Mouse (Mus musculus) heart, embryonic 12.5 days (tissue): ENCODE data around the gene Afg1l. TPM values are rescaled to one million over a fixed set of nuclear protein-coding genes. Genes with fewer than 3 reads are reported as not detected.

ENCODE experiments used
- ATAC-seq: fragments of 200-750 bp; cut with Nextera tagmentation; 2 replicates; pipeline ENCODE4 v1.8.0; 2017; ENCODE audit warnings: moderate TSS enrichment, moderate library complexity; ENCODE audit not compliant: insufficient number of reproducible peaks, low FRiP score
- H3K27ac ChIP-seq: fragments of 300-500 bp; sonication (generic); 2 replicates; pipeline ENCODE4 v1.5.1; 2016; ENCODE audit warnings: mild to moderate bottlenecking, moderate library complexity; ENCODE audit not compliant: poor library complexity, severe bottlenecking
- H3K27me3 ChIP-seq: fragments of 300-500 bp; sonication (generic); replicated peaks from 2 replicates; pipeline ENCODE4 v1.6.1; 2016; ENCODE audit warnings: mild to moderate bottlenecking, moderate library complexity
- H3K36me3 ChIP-seq: fragments of 300-500 bp; sonication (generic); 2 replicates; pipeline ENCODE4 v1.6.1; 2016; ENCODE audit warnings: mild to moderate bottlenecking, moderate library complexity
- H3K4me1 ChIP-seq: fragments of 300-500 bp; sonication (generic); replicated peaks from 2 replicates; pipeline ENCODE4 v1.6.1; 2016; ENCODE audit warnings: mild to moderate bottlenecking
- H3K4me2 ChIP-seq: fragments of 300-500 bp; sonication (generic); 2 replicates; pipeline ENCODE4 v1.6.1; 2016; ENCODE audit warnings: mild to moderate bottlenecking, moderate library complexity
- H3K4me3 ChIP-seq: fragments of 300-500 bp; sonication (generic); 2 replicates; pipeline ENCODE4 v1.5.1; 2016; ENCODE audit warnings: mild to moderate bottlenecking
- H3K9ac ChIP-seq: fragments of 300-500 bp; sonication (generic); 2 replicates; pipeline ENCODE4 v1.6.1; 2016; ENCODE audit warnings: mild to moderate bottlenecking, moderate library complexity
- H3K9me3 ChIP-seq: fragments of 300-500 bp; sonication (generic); replicated peaks from 2 replicates; pipeline ENCODE4 v1.6.1; 2016; ENCODE audit warnings: mild to moderate bottlenecking, moderate library complexity
- WGBS: fragments of 180-500 bp; shearing (Covaris S2); methylation state at CpG from one replicate; pipeline ENCODE4 v1.1.7; 2016; 5-methylcytosine and 5-hydroxymethylcytosine counted together
- polyA plus RNA-seq: library from polyadenylated mRNA; unstranded; fragments of >200 nt; fragmentation: Nextera tagmentation; extraction: Ambion mirVana; gene quantifications from 2 replicates; pipeline ENCODE4 v1.2.1, GENCODE M21; 2016

The Afg1l gene
- polyA plus RNA-seq, 1 experiment from 2014 or later, result 13.5 TPM

DNA sequence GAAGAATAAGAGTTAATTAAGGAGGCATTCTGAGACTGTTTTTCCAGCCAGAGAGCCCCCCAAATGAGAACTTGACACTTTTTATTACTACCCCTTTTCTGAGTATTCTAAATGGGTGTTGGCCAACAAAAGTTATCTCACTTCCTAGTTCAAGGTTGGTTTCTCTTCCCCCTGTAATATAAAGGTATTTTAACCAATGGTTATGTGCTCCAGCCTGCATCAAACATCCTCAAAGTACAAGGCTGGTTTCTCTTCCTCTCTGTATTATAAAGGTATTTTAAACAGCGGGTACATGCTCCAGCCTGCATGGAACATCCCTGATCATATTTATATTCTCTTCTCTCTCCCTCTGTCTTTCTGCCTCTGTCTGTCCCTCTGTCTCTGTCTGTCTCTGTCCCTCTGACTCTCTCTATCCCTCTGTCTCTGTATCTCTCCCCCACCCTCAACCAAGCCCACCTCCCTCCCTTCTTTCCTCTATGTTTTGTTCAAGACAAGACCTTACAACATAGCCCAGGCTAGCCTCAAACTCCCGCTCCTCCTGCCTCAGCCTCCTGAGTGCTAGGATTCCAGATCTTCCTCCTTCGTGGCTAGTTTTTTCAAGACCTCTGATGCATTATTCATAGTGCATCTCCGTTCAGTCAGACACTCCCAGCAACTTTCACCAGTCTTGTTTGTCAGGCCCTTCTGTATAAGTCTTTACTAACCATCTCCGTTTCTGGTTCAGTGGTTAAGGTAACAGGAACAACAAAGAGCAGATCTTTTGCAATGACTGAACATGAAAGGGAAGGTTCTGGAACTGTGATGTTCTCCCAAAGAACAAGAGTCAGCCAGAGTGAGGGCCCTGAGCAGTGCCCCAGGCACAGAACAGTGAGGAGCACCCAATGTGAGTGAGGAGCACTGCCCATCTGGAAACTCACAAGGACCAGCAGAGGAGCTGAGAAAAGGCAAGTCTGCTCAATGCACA is 41.2 kb downstream of the Afg1l start:
- Histone ChIP-seq H3K9me3 (peaks cover 9% of the 10 kb centered on the region), H3K4me1 (no peaks in the 10 kb centered on the region), H3K36me3 (peaks cover 28% of the 10 kb centered on the region), H3K4me3 (no peak overlapping the region), H3K27me3 (no peaks in the 10 kb centered on the region), H3K9ac (no peak overlapping the region), H3K27ac (no peak overlapping the region), H3K4me2 (no peak overlapping the region)
- 87% methylated on average over 5 of the region's 5 CpGs for WGBS
- no peak for ATAC-seq

DNA sequence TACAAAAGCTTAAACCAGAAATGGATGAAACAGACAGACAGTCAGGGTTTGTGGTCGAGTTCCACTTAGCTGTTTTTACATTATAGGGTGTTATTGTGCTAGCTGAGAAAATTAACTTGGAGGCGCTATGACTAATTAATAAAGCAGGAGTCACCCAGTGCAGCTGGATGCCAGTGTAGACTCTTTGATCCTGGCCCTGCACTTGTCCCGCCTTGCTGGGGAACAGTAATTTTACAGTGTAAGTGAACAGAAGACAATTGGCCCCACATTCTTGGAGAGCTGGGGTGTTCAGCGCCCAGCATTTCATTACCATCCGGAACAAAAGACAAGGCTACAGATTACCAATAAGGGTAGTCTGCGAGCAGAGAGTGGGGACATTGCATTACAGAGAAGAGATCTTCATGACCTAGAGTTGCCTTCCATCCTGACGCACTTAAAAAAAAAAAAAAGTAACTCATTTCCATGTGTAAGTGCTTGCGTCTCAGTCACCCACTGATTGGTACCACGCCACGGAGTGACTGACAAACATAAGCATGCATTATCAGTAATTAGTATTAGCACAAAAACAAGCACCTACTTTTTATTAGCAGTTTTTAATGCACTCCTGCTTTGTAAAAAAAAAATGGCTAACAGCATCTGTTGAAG is 60.7 kb downstream of the Afg1l start:
- no peak overlapping the region for H3K4me3 ChIP-seq
- H3K4me1 ChIP-seq, result no peaks in the 10 kb centered on the region
- 70% methylated on average over 10 of the region's 10 CpGs for WGBS
- H3K9me3 ChIP-seq, result no peaks in the 10 kb centered on the region
- no peak for ATAC-seq
- no peak overlapping the region for H3K27ac ChIP-seq
- no peaks in the 10 kb centered on the region for H3K27me3 ChIP-seq
- H3K36me3 ChIP-seq, result peaks cover 20% of the 10 kb centered on the region
- no peak overlapping the region for H3K4me2 ChIP-seq
- H3K9ac ChIP-seq, result no peak overlapping the region

DNA sequence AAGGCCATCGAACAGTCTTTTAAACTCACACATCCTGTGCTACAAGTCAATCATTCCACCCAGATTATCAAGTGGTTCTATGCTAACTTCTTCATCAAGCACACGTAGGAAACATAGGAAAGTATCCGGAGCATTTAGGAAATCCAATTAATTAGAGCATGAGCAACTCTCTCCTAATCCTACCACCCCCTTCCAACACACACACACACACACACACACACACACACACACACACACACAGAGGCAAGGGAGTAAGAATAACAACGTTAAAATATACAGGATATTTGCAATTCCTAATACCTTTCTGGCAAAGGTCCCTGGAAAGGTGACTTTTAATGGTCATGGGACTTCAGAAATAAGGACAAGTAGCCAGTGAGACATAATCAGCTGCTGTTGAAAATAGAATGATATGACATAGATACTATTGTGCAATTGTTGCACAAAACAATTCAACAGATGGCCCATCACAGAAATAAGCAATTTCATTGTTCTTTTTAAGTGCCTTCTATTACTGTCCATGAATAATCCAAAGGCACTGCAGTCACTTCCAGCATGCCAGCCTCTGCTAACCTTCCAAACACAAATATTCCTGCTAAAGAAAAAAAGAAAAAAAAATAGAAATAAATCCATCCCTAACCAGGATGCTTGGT is 62.4 kb downstream of the Afg1l start:
- Histone ChIP-seq H3K27ac (no peak overlapping the region), H3K4me3 (no peak overlapping the region), H3K36me3 (peaks cover 23% of the 10 kb centered on the region)

DNA sequence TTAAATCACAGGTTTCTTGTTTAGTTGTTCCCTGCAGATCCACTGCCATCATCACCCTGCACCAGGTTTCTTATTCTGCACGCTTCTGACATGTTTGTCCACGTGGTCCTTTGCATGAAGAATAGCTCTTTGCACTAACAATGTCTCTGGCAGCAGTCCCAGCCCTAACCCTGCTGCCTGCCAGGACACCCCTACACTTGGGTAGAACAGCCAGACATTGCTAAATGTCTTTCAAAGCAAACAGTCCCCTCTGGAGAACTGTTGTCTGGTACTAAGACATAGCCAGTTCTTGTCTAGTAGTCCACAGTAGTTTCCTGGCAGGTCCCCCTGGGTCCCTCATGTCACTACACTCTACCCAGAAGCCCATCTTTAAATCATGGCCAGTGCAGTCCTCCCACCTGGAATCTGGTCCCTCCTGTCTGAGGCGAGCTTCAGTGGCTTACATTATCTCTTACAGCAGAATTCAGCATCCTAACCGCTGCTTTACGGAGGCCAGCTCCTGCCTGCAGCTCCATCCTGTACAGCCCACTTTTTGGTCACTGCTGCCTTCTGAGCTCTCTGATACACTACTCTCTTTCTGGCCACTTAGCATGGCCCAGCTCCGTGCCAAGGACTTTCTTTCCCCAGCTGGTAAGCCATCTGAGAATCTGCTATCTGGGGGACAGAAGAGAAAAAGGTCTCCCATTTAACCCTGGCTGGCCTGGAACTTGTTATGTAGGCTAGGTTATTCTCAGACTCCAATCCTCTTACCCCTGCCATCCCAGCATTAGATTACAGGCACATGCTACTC is 67.4 kb downstream of the Afg1l start:
- Histone ChIP-seq H3K36me3 (peaks cover 36% of the 10 kb centered on the region), H3K4me3 (no peak overlapping the region), H3K9ac (no peak overlapping the region), H3K4me2 (no peak overlapping the region), H3K4me1 (peaks cover 6% of the 10 kb centered on the region; the same call in 1 of the 2 replicates), H3K27ac (no peak overlapping the region), H3K27me3 (no peaks in the 10 kb centered on the region), H3K9me3 (no peaks in the 10 kb centered on the region)
- 67% methylated on average over 6 of the region's 6 CpGs for WGBS
- no peak for ATAC-seq

More for the DNA sequence above, 62.4 kb downstream of the Afg1l start:
- 77% methylated on average over 4 of the region's 4 CpGs for WGBS
- H3K27me3 ChIP-seq, result no peaks in the 10 kb centered on the region
- H3K4me1 ChIP-seq, result peaks cover 4% of the 10 kb centered on the region; the same call in 1 of the 2 replicates
- no peak overlapping the region for H3K9ac ChIP-seq
- H3K9me3 ChIP-seq, result no peaks in the 10 kb centered on the region
- ATAC-seq, result no peak
- no peak overlapping the region for H3K4me2 ChIP-seq

DNA sequence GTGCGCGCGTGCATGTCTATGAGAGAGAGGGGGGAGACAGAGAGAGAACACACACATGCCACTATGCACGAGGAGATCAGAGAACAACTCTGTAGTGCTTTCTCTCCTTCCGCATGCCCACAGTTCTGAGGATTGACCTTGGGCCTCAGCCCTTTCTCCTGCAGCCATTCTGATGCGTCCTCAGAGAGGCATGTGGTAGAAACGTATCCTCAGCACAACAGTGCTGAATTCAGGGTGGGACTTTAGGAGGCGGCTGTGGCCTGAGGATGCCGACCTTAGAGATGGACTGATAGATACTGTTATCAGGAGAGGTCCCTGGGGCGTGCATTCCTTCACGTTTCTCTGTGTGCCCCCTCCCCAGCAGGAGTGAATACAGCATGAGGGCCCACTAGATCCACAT is 87.9 kb downstream of the Afg1l start:
- Histone ChIP-seq H3K9me3 (no peaks in the 10 kb centered on the region), H3K36me3 (peaks cover 18% of the 10 kb centered on the region), H3K4me2 (no peak overlapping the region), H3K4me3 (no peak overlapping the region), H3K9ac (no peak overlapping the region), H3K4me1 (no peaks in the 10 kb centered on the region), H3K27ac (no peak overlapping the region), H3K27me3 (no peaks in the 10 kb centered on the region)
- 65% methylated on average over 11 of the region's 11 CpGs for WGBS
- no peak for ATAC-seq

DNA sequence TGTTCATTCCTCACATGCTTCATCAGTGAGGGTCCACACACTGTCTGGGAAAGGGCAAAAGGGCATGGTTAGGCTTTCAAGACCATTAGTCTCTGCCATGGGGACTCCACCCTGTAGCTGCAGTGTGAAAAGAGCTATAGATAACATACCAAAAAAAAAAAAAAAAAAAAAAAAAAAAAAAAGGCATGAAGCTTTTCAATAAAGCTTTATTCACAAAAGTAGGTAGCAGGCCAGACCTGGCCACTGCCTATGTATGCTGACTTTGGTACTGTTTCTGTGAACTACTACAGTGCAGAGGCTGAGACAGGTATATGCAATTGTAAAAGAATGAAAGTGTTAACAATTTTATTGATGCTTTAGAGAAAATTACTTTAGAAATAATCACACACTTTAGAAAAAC is 90.2 kb downstream of the Afg1l start:
- H3K4me3 ChIP-seq, result no peak overlapping the region
- H3K36me3 ChIP-seq, result peaks cover 4% of the 10 kb centered on the region; the same call in 1 of the 2 replicates
- no peaks in the 10 kb centered on the region for H3K9me3 ChIP-seq
- no peak overlapping the region for H3K27ac ChIP-seq
- peaks cover 4% of the 10 kb centered on the region; the same call in 1 of the 2 replicates for H3K4me1 ChIP-seq
- no peak overlapping the region for H3K9ac ChIP-seq
- H3K27me3 ChIP-seq, result no peaks in the 10 kb centered on the region
- H3K4me2 ChIP-seq, result no peak overlapping the region
- ATAC-seq, result no peak

DNA sequence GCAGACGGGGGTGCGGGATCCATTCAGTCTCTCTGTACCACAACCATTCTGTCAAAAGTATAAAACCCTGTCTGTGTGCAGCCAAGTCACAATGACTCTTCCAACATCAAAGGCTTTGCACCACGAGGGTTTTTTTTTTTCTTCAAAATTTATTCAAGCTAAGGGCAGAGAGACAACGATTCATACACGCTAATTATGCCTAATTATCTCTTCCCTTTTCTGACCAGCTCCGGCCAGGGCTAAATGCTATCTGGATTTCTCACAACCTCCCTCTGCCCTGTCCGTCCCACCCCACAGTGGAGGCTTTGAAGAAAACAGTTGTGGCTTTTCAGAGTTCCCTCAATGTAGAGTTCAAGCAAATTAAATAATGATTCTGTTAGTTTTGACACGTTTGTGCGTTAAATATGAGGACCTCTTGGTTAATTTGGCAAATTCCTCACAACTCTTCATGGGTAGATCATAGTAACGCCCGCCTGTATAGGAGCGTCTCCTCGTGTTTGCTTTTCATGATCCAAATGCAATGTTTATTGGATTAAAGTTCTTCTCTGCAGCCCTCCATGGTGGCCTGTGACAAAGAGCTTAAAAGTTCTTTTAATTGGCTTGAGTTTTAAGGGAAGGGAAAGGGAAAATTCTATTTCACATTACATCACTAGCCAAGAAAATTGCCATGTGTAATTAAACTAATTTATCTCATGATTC is 93.3 kb downstream of the Afg1l start:
- Histone ChIP-seq H3K4me3 (no peak overlapping the region), H3K4me1 (peaks cover 4% of the 10 kb centered on the region; the same call in 1 of the 2 replicates), H3K4me2 (no peak overlapping the region), H3K9ac (no peak overlapping the region), H3K27me3 (no peaks in the 10 kb centered on the region), H3K27ac (no peak overlapping the region), H3K9me3 (no peaks in the 10 kb centered on the region), H3K36me3 (no peaks in the 10 kb centered on the region)
- WGBS, result 73% methylated on average over 13 of the region's 13 CpGs
- ATAC-seq, result no peak

DNA sequence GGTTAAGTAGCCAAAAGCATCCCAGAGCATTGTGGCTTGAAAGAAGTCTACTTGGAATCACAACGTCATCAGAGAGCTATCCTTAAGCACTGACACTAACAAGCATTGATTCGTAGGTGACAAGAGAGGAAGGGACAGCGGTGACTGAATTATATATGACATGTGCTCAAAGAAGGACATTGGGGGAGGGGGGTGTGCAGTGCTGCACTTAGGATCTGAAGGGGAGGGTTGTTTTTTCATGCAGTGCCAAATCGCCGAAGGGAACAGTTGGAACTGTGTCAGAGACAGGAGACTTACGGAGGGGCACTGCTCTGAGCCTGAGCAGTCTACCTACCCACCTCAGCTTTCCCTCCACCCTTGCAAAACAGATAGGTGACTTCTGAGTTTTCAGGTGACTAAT is 94.7 kb downstream of the Afg1l start:
- no peak overlapping the region for H3K4me3 ChIP-seq
- H3K9me3 ChIP-seq, result no peaks in the 10 kb centered on the region
- H3K4me1 ChIP-seq, result peaks cover 4% of the 10 kb centered on the region; the same call in 1 of the 2 replicates
- no peak overlapping the region for H3K27ac ChIP-seq
- no peak for ATAC-seq
- no peak overlapping the region for H3K4me2 ChIP-seq
- no peak overlapping the region for H3K9ac ChIP-seq
- H3K27me3 ChIP-seq, result no peaks in the 10 kb centered on the region
- no peaks in the 10 kb centered on the region for H3K36me3 ChIP-seq
- 54% methylated on average over 6 of the region's 6 CpGs for WGBS

DNA sequence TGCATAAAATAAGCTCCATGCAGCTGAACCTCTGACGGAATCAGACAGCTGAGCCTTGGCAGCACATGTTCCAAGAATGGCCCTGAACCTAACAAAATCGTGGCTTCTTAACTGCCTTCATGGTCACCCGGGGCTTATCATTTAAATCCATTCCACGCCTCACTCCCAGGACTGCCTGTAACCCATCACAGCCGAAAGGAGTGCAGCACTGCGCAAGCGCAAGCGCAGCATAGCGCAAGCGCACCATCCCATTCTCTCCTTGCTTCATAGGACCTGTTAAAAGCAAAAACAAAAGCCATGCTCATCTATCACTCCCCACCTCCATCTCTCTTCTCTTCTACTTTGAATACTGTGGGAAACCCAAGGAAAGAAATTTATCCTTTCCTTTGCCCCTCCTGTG is 114.1 kb downstream of the Afg1l start:
- Histone ChIP-seq H3K27me3 (no peaks in the 10 kb centered on the region), H3K27ac (no peak overlapping the region), H3K4me1 (0 out of 2 replicates have a peak, but pooled peaks cover 2% of the 10 kb centered on the region), H3K9ac (no peak overlapping the region), H3K4me3 (no peak overlapping the region), H3K36me3 (peaks cover 4% of the 10 kb centered on the region; the same call in 1 of the 2 replicates), H3K4me2 (no peak overlapping the region), H3K9me3 (no peaks in the 10 kb centered on the region)
- 75% methylated on average over 10 of the region's 10 CpGs for WGBS
- ATAC-seq, result no peak

DNA sequence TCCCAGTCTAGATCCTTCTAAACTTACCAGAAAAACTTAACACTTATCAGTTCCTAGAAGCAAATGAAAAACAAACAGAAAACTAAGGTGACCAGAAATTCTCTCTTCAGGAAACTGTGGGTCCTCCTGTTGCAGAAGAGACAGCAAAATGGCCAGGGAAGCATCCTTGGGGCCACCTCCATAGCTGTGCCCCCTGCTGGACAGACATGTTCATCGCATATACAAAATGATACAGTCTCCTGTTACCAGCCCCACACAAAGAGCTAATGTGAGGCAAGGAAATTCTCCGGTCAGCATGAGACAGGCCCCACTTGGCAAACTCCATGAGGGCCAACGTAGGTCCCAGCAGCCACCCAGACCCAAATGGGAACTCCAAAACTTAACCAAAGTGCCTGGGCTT is 122.4 kb downstream of the Afg1l start:
- Histone ChIP-seq H3K9me3 (no peaks in the 10 kb centered on the region), H3K4me1 (no peaks in the 10 kb centered on the region), H3K4me3 (no peak overlapping the region), H3K27ac (no peak overlapping the region), H3K4me2 (no peak overlapping the region), H3K36me3 (peaks cover 9% of the 10 kb centered on the region; the same call in 1 of the 2 replicates), H3K9ac (no peak overlapping the region), H3K27me3 (no peaks in the 10 kb centered on the region)
- ATAC-seq, result no peak
- 64% methylated on average over 3 of the region's 3 CpGs for WGBS
